Mouse (Mus musculus) bone marrow, adult 2 months (tissue): ENCODE results near the gene Pold3. TPM values are rescaled to one million over a fixed set of nuclear protein-coding genes. Genes with fewer than 3 reads are reported as not detected.

Source experiments
- H3K27ac ChIP-seq: fragments of 200-500 bp; 2 replicates; pipeline ENCODE4 v1.5.1; 2012; ENCODE audit warnings: low read depth, mild to moderate bottlenecking, control low read depth, inconsistent platforms, low read length; ENCODE audit not compliant: control insufficient read depth, poor library complexity, insufficient read depth
- H3K4me1 ChIP-seq: fragments of 200-500 bp; 2 replicates; pipeline ENCODE4 v1.6.1; 2011; ENCODE audit warnings: low read length; ENCODE audit not compliant: control insufficient read depth, insufficient read depth
- H3K4me3 ChIP-seq: fragments of 200-500 bp; replicated peaks from 2 replicates; pipeline ENCODE3; 2011; ENCODE audit warnings: mild to moderate bottlenecking, low read depth, low read length, control low read depth; ENCODE audit not compliant: control insufficient read depth
- CTCF ChIP-seq: fragments of 200-500 bp; IDR thresholded peaks from 2 replicates; pipeline ENCODE4 v1.5.1; 2011; ENCODE audit warnings: low read length, control low read depth; ENCODE audit not compliant: control insufficient read depth, insufficient read depth
- POLR2A ChIP-seq: fragments of 200-500 bp; IDR thresholded peaks from 2 replicates; pipeline ENCODE4 v1.6.1; 2011; ENCODE audit warnings: low read depth, mild to moderate bottlenecking, control low read depth, low read length, borderline replicate concordance; ENCODE audit not compliant: control insufficient read depth
- WGBS: fragments of 180-500 bp; shearing (Covaris S2); methylation state at CpG from one replicate; pipeline ENCODE4 v1.1.7; 2018; 5-methylcytosine and 5-hydroxymethylcytosine counted together
- polyA plus RNA-seq: library from polyadenylated mRNA; stranded (reverse); fragments of >200 nt; gene quantifications from 2 replicates; pipeline ENCODE4 v1.2.4, GENCODE M21; 2011; ENCODE audit warnings: low replicate concordance; ENCODE audit not compliant: missing spikeins, insufficient read depth, insufficient read length

Gene Pold3
- polyA plus RNA-seq: 42.7 and 47.1 TPM in 2 replicates

GRCm38 (mm10) chr7:100121376-100121789 is at the start of gene Pold3:
TSS of gene Pold3 (minus strand) at chr7:100121565.
- WGBS: under 1% methylated on average over 33 of the region's 33 CpGs
- peak; percentile 86 for TF ChIP-seq POLR2A
- peak; percentile 13; the same call in 1 of the 2 replicates for TF ChIP-seq CTCF
- no peaks in the 10 kb centered on the region; the same call in 1 of the 2 replicates for H3K4me1 ChIP-seq
- peak within 1 kb of the TSS; percentile 98 for H3K4me3 ChIP-seq
- peak within 1 kb of the TSS; percentile 85 for H3K27ac ChIP-seq

DNA sequence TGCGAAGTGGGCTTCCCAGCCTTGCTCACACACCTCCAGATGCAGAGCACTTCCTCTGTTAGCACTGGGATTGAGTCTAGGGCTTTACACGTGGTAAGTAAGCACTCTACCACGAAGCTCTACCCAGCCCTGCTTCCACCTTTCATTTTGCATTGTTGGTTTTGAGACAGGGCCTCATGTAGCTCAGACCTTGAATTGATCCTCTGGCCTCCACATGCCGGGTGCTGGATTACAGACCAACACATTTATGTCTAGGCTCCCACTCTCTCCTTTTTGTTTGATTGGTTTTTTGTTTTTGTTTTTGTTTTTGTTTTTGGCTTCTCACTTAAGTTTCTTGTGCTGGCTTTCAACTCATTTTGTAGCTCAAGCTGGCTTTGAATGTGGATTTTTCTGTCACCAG is 49.4 kb upstream of the Pold3 start:
- TF ChIP-seq CTCF: no peak
- no peak for TF ChIP-seq POLR2A
- no peaks in the 10 kb centered on the region for H3K4me1 ChIP-seq
- 41% methylated on average over 4 of the region's 4 CpGs for WGBS
- H3K4me3 ChIP-seq: no peak overlapping the region
- H3K27ac ChIP-seq: no peak overlapping the region

DNA sequence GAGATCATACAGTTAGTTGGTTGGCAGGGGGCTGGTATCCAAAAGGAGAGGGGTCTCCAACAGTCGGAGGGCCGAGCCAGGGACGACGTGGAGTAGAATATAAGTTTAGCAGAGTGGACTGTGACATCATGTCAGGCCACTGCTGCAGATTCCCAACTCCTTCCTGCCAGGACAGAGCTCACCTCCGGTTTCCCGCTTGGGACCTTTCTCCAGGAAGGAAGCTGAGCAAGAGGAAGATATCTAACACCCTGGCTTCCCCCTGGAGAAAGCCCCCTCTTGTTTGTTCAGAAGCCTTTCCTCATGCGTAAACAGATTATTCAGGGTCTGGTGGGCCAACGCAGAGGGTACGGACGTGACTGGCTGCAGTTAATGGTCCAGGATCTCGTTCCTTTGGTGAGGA is 47.3 kb upstream of the Pold3 start:
- no peak for TF ChIP-seq POLR2A
- no peak for TF ChIP-seq CTCF
- Histone ChIP-seq H3K4me1 (no peaks in the 10 kb centered on the region), H3K4me3 (no peak overlapping the region), H3K27ac (no peak overlapping the region)
- 78% methylated on average over 11 of the region's 11 CpGs for WGBS

GRCm38 (mm10) chr7:100163506-100163905 is 42.1 kb upstream of the Pold3 start:
- TF ChIP-seq POLR2A: no peak
- no peak for TF ChIP-seq CTCF
- 81% methylated on average over 4 of the region's 4 CpGs for WGBS
- H3K27ac ChIP-seq: no peak overlapping the region

GRCm38 (mm10) chr7:100160006-100160405 is 38.6 kb upstream of the Pold3 start:
- H3K4me1 ChIP-seq: peaks cover 2% of the 10 kb centered on the region; the same call in 1 of the 2 replicates
- 62% methylated on average over 7 of the region's 7 CpGs for WGBS
- no peak overlapping the region for H3K27ac ChIP-seq
- no peak overlapping the region for H3K4me3 ChIP-seq
- TF ChIP-seq CTCF (no peak), POLR2A (no peak)

More at GRCm38 (mm10) chr7:100163506-100163905, 42.1 kb upstream of the Pold3 start:
- Histone ChIP-seq H3K4me3 (no peak overlapping the region), H3K4me1 (no peaks in the 10 kb centered on the region)

DNA sequence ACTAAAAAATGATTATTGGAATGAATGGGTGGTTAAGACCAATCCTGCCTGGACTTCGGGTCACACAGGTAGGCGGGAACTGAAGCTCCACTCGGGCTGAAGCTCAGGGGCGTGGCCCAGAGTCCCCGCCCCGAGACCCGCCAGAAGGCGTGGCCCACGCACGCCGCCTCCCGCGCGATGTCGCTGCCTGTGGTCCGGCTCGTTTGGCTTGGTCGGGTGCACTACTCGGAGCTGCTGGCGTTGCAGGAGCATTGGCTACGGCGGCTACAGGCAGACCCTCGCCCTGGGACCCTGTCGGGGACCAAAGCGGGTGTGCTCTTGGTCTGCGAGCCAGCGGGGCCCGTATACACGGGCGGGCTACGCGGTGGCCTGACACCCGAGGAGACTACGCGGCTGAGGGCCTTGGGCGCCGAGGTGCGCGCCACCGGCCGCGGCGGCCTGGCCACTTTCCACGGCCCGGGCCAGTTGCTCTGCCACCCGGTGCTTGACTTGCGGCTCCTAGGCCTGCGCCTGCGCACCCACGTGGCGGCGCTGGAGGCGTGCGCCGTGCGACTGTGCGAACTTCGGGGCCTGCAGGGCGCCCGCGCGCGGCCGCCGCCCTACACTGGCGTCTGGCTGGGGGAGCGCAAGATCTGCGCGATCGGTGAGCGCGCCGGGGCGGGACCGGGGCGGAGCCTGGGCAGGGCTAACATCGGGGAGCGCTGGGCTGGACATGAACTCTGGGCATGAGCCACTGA is 37.9 kb upstream of the Pold3 start, which contains the start of gene Lipt2:
Lipt2 (plus strand) TSS at position 173 of the 737 bp plus-strand sequence.
- under 1% methylated on average over 76 of the region's 78 CpGs for WGBS
- peak within 1 kb of the TSS; percentile 84 for H3K27ac ChIP-seq
- H3K4me3 ChIP-seq: peak within 1 kb of the TSS; percentile 77
- TF ChIP-seq POLR2A (0 out of 2 replicates have a peak, but pooled peaks have one; percentile 47), CTCF (no peak)
- peaks cover 2% of the 10 kb centered on the region; the same call in 1 of the 2 replicates for H3K4me1 ChIP-seq

DNA sequence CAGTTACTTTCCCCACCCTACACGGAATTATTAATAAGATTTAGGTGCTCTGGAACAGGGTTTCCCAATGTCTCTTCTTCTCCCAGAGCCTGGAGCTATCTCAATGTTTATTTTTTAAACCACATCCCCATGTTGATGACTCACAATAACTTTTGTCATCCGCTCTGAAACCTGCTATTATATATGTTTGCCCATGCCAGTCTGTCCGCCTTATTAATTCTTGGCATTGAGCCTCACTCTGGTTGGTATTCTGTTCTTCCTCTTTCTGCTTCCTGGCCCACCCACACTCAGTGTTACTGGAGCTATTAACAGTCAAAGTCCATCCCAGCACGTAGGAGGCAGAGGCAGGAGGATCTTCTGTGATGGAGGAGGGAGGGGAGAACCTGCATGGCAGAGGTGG is 36.3 kb upstream of the Pold3 start:
- Histone ChIP-seq H3K27ac (no peak overlapping the region), H3K4me1 (peaks cover 2% of the 10 kb centered on the region; the same call in 1 of the 2 replicates), H3K4me3 (no peak overlapping the region)
- no peak for TF ChIP-seq POLR2A
- TF ChIP-seq CTCF: no peak
- WGBS: 23% methylated on average over 4 of the region's 4 CpGs

- H3K4me1 ChIP-seq: no peaks in the 10 kb centered on the region
- 87% methylated on average over 11 of the region's 11 CpGs for WGBS
- TF ChIP-seq CTCF (no peak), POLR2A (no peak)
- no peak overlapping the region for H3K4me3 ChIP-seq
- H3K27ac ChIP-seq: no peak overlapping the region
These were observed 29.3 kb upstream of the Pold3 start for GRCm38 (mm10) chr7:100150626-100151025.

GRCm38 (mm10) chr7:100150086-100150485 is 28.7 kb upstream of the Pold3 start:
- peak overlapping the region; percentile 23 for H3K4me3 ChIP-seq
- 61% methylated on average over 10 of the region's 10 CpGs for WGBS

More at GRCm38 (mm10) chr7:100150086-100150485, 28.7 kb upstream of the Pold3 start:
- peak overlapping the region; percentile 41; the same call in 1 of the 2 replicates for H3K27ac ChIP-seq
- H3K4me1 ChIP-seq: no peaks in the 10 kb centered on the region
- TF ChIP-seq POLR2A (no peak), CTCF (no peak)
